Mouse (Mus musculus): ENCODE measurements around the gene Actr2. TPM values are rescaled to one million over a fixed set of nuclear protein-coding genes. Genes with fewer than 3 reads are reported as not detected.

Gene Actr2
- polyA plus RNA-seq, 1 experiment from 2014 or later, result 208 TPM

- H3K27me3 ChIP-seq (replicated peaks; ENCODE audit: control insufficient read depth, insufficient read depth, low read length), result no peaks in the 10 kb centered on the region
- whole genome bisulfite sequencing, result 90% methylated on average over 4 of the region's 4 CpGs
- no peak overlapping the region for H3K4me2 ChIP-seq (ENCODE audit: low read length)
- H3K27ac ChIP-seq (ENCODE audit: low read length), result no peak overlapping the region
- no peaks in the 10 kb centered on the region for H3K36me3 ChIP-seq (ENCODE audit: control insufficient read depth, insufficient read depth)
- H3K4me3 ChIP-seq (replicated peaks; ENCODE audit: low read length), result no peak overlapping the region
- no peaks in the 10 kb centered on the region for H3K4me1 ChIP-seq (replicated peaks; ENCODE audit: control insufficient read depth, insufficient read depth, low read length)
- ATAC-seq, result no peak
- H3K9ac ChIP-seq (replicated peaks; ENCODE audit: low read depth, low read length), result no peak overlapping the region
- 0 out of 2 replicates have a peak, but pooled peaks cover 2% of the 10 kb centered on the region for H3K9me3 ChIP-seq (ENCODE audit: control insufficient read depth, low read length)
These were observed 83.7 kb downstream of the Actr2 start for GRCm38 (mm10) chr11:20029014-20029413.

- 90% methylated on average over 6 of the region's 6 CpGs for WGBS
- H3K9me3 ChIP-seq (ENCODE audit: control insufficient read depth, low read length), result 0 out of 2 replicates have a peak, but pooled peaks cover 2% of the 10 kb centered on the region
- H3K4me2 ChIP-seq (ENCODE audit: low read length), result no peak overlapping the region
- no peak overlapping the region for H3K27ac ChIP-seq (ENCODE audit: low read length)
- H3K4me3 ChIP-seq (replicated peaks; ENCODE audit: low read length), result no peak overlapping the region
- H3K9ac ChIP-seq (replicated peaks; ENCODE audit: low read depth, low read length), result no peak overlapping the region
- no peaks in the 10 kb centered on the region for H3K27me3 ChIP-seq (replicated peaks; ENCODE audit: control insufficient read depth, insufficient read depth, low read length)
- no peak for ATAC-seq
- H3K36me3 ChIP-seq (ENCODE audit: control insufficient read depth, insufficient read depth), result no peaks in the 10 kb centered on the region
- H3K4me1 ChIP-seq (replicated peaks; ENCODE audit: control insufficient read depth, insufficient read depth, low read length), result no peaks in the 10 kb centered on the region
These were observed 84.3 kb downstream of the Actr2 start for GRCm38 (mm10) chr11:20028396-20028795.

GRCm38 (mm10) chr11:20027719-20028118 lies 85.0 kb downstream of the Actr2 start:
- Histone ChIP-seq H3K4me3 (replicated peaks; ENCODE audit: low read length) (no peak overlapping the region), H3K27ac (ENCODE audit: low read length) (no peak overlapping the region), H3K4me2 (ENCODE audit: low read length) (no peak overlapping the region), H3K9me3 (ENCODE audit: control insufficient read depth, low read length) (0 out of 2 replicates have a peak, but pooled peaks cover 2% of the 10 kb centered on the region), H3K27me3 (replicated peaks; ENCODE audit: control insufficient read depth, insufficient read depth, low read length) (no peaks in the 10 kb centered on the region), H3K36me3 (ENCODE audit: control insufficient read depth, insufficient read depth) (no peaks in the 10 kb centered on the region), H3K9ac (replicated peaks; ENCODE audit: low read depth, low read length) (no peak overlapping the region), H3K4me1 (replicated peaks; ENCODE audit: control insufficient read depth, insufficient read depth, low read length) (no peaks in the 10 kb centered on the region)
- 74% methylated on average over 9 of the region's 9 CpGs for WGBS
- no peak for ATAC-seq

DNA sequence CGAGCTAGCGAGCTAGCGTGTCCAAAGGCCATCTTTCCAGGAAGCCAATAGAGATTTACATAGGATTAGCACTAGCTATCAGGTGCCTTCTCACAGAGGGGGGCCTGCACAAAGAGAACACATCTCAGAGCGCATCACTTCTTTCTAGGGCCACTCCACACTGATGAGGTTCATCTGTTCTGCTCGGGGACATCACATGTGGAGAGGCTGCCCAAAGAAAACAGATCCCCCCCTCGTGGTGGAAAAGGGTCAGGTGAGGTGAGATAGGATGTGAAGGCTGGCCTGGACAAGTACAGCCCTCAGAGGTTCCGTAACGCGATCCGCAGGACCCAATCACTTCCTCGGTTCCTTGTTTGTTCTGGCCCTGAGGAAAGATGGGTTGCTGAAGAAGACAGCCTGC lies 86.8 kb downstream of the Actr2 start:
- Histone ChIP-seq H3K27ac (ENCODE audit: low read length) (no peak overlapping the region), H3K9me3 (ENCODE audit: control insufficient read depth, low read length) (peaks cover 6% of the 10 kb centered on the region), H3K4me1 (replicated peaks; ENCODE audit: control insufficient read depth, insufficient read depth, low read length) (no peaks in the 10 kb centered on the region), H3K27me3 (replicated peaks; ENCODE audit: control insufficient read depth, insufficient read depth, low read length) (no peaks in the 10 kb centered on the region), H3K36me3 (ENCODE audit: control insufficient read depth, insufficient read depth) (peaks cover 8% of the 10 kb centered on the region), H3K9ac (replicated peaks; ENCODE audit: low read depth, low read length) (no peak overlapping the region), H3K4me3 (replicated peaks; ENCODE audit: low read length) (no peak overlapping the region), H3K4me2 (ENCODE audit: low read length) (no peak overlapping the region)
- ATAC-seq, result no peak
- 75% methylated on average over 11 of the region's 11 CpGs for WGBS

DNA sequence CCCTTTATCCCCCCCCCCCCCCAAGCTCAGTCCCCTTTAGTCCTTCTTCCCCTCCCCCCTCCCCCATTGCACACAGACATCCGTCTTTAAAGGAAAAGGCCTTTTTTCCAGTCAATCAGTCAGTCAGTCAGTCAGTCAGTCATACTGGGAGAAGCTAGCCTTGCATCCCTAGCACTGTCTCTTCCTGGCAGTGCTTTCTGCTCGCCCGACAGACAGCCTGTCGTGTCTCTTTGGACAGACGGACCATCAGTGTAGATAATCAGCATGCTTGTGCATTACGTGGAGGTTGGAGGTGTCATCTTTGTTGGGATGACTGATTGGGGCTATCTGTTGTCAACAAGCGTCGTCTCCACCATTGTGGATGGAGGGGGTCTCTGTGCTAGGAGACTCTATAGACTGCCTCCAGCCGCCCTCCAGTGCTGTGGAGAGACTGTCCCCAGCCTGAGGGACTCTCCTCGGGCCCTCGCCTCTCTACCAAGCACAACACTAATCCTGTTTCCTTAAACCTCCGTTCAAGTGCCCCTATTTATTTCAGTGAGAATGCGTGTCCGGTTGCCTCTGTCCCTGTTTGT lies 89.7 kb downstream of the Actr2 start:
- Histone ChIP-seq H3K27me3 (replicated peaks; ENCODE audit: control insufficient read depth, insufficient read depth, low read length) (no peaks in the 10 kb centered on the region), H3K27ac (ENCODE audit: low read length) (no peak overlapping the region), H3K9me3 (ENCODE audit: control insufficient read depth, low read length) (peaks cover 32% of the 10 kb centered on the region), H3K4me3 (replicated peaks; ENCODE audit: low read length) (no peak overlapping the region), H3K4me1 (replicated peaks; ENCODE audit: control insufficient read depth, insufficient read depth, low read length) (no peaks in the 10 kb centered on the region), H3K36me3 (ENCODE audit: control insufficient read depth, insufficient read depth) (peaks cover 37% of the 10 kb centered on the region), H3K4me2 (ENCODE audit: low read length) (no peak overlapping the region), H3K9ac (replicated peaks; ENCODE audit: low read depth, low read length) (no peak overlapping the region)
- no peak for ATAC-seq
- WGBS, result 91% methylated on average over 14 of the region's 14 CpGs

DNA sequence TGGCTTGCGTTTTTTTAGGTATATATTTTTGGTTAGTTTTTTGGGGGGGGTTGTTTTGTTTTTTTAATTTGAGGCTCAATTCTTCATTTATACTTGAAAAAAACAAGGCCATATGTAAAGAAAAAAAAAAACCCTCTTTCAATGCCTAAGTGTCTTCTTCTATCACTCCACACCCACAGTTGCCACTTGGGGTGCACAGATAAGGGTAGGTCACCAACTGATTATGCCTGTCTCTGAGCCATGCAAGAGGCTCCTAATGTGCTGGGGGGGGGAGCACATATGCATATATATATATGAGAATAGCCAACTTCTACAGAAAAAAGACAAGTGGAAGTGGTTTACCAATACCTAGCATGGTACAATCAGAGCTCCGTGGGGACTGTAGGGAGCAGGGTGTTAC lies 90.3 kb downstream of the Actr2 start:
- WGBS, result 93% methylated on average over 2 of the region's 2 CpGs
- Histone ChIP-seq H3K4me1 (replicated peaks; ENCODE audit: control insufficient read depth, insufficient read depth, low read length) (no peaks in the 10 kb centered on the region), H3K27me3 (replicated peaks; ENCODE audit: control insufficient read depth, insufficient read depth, low read length) (no peaks in the 10 kb centered on the region), H3K36me3 (ENCODE audit: control insufficient read depth, insufficient read depth) (peaks cover 41% of the 10 kb centered on the region), H3K4me2 (ENCODE audit: low read length) (no peak overlapping the region), H3K9ac (replicated peaks; ENCODE audit: low read depth, low read length) (no peak overlapping the region), H3K9me3 (ENCODE audit: control insufficient read depth, low read length) (peaks cover 32% of the 10 kb centered on the region), H3K27ac (ENCODE audit: low read length) (no peak overlapping the region), H3K4me3 (replicated peaks; ENCODE audit: low read length) (no peak overlapping the region)
- no peak for ATAC-seq

DNA sequence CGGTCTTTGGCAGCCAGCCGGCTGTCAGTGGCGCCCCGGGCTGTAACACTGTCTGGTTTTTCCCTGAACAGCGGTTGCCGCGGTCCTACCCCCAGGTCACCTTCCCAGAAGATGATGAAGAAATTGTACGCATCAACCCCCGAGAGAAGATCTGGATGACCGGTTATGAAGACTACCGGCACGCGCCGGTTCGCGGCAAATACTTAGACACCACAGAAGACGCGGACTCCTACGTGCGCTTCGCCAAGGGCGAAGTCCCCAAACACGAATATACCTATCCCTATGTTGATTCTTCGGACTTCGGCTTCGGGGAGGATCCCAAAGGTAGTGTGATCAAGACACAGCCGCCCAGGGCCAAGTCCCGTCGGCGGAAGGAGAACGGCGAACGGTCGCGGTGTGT lies 92.0 kb downstream of the Actr2 start:
- Histone ChIP-seq H3K36me3 (ENCODE audit: control insufficient read depth, insufficient read depth) (peaks cover 45% of the 10 kb centered on the region), H3K4me3 (replicated peaks; ENCODE audit: low read length) (no peak overlapping the region), H3K27me3 (replicated peaks; ENCODE audit: control insufficient read depth, insufficient read depth, low read length) (no peaks in the 10 kb centered on the region), H3K4me1 (replicated peaks; ENCODE audit: control insufficient read depth, insufficient read depth, low read length) (no peaks in the 10 kb centered on the region), H3K27ac (ENCODE audit: low read length) (no peak overlapping the region), H3K9me3 (ENCODE audit: control insufficient read depth, low read length) (peaks cover 32% of the 10 kb centered on the region), H3K4me2 (ENCODE audit: low read length) (no peak overlapping the region), H3K9ac (replicated peaks; ENCODE audit: low read depth, low read length) (no peak overlapping the region)
- no peak for ATAC-seq
- WGBS, result 98% methylated on average over 35 of the region's 35 CpGs

GRCm38 (mm10) chr11:20018905-20019304 lies 93.8 kb downstream of the Actr2 start:
- no peak for ATAC-seq
- Histone ChIP-seq H3K27ac (ENCODE audit: low read length) (no peak overlapping the region), H3K36me3 (ENCODE audit: control insufficient read depth, insufficient read depth) (peaks cover 45% of the 10 kb centered on the region), H3K9me3 (ENCODE audit: control insufficient read depth, low read length) (peaks cover 32% of the 10 kb centered on the region), H3K4me1 (replicated peaks; ENCODE audit: control insufficient read depth, insufficient read depth, low read length) (no peaks in the 10 kb centered on the region), H3K4me3 (replicated peaks; ENCODE audit: low read length) (no peak overlapping the region), H3K27me3 (replicated peaks; ENCODE audit: control insufficient read depth, insufficient read depth, low read length) (no peaks in the 10 kb centered on the region), H3K9ac (replicated peaks; ENCODE audit: low read depth, low read length) (no peak overlapping the region), H3K4me2 (ENCODE audit: low read length) (no peak overlapping the region)
- WGBS, result 100% methylated on average over 2 of the region's 2 CpGs

DNA sequence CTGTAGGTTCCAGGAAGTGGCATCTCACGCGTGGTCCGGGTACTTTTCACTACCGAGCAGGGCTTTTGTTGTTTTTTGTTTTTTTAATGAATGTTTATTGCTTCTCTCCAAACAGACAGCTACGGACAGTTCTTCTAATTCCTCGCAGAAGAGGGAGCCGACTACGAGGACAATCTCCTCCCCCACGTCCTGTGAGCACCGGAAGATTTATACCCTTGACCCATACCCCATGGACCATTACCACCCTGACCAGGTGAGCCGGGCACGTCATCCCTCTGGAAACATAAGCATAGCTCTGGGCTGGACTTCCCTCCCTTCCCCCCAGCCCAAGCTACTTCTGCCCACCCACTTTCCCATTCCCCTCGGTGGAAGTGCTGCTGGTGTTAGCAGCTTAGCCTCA lies 94.8 kb downstream of the Actr2 start:
- Histone ChIP-seq H3K27ac (ENCODE audit: low read length) (no peak overlapping the region), H3K36me3 (ENCODE audit: control insufficient read depth, insufficient read depth) (peaks cover 45% of the 10 kb centered on the region), H3K9ac (replicated peaks; ENCODE audit: low read depth, low read length) (no peak overlapping the region), H3K9me3 (ENCODE audit: control insufficient read depth, low read length) (peaks cover 32% of the 10 kb centered on the region), H3K4me1 (replicated peaks; ENCODE audit: control insufficient read depth, insufficient read depth, low read length) (no peaks in the 10 kb centered on the region), H3K4me2 (ENCODE audit: low read length) (no peak overlapping the region), H3K4me3 (replicated peaks; ENCODE audit: low read length) (no peak overlapping the region), H3K27me3 (replicated peaks; ENCODE audit: control insufficient read depth, insufficient read depth, low read length) (no peaks in the 10 kb centered on the region)
- ATAC-seq, result no peak
- WGBS, result 96% methylated on average over 13 of the region's 13 CpGs

DNA sequence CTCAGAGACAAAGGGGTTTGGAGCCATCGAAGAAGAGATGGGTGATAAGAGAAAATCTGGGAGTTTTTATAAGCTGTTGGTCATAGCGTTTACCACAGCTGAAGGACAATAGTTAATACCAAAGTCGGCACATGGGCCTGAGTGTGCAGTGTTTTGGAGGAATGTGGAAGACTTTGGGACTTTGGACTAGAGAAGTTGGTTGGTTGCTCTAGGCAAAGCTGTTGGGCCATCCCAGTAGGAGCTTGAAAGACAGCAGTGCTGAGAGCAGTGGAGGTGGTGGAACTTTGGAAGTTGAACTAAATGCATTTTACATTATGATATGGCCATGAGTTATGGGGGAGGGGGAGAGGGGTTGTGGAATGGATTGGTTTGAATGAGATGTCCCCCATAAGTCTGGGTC lies 99.3 kb downstream of the Actr2 start:
- Histone ChIP-seq H3K9ac (replicated peaks; ENCODE audit: low read depth, low read length) (no peak overlapping the region), H3K4me3 (replicated peaks; ENCODE audit: low read length) (no peak overlapping the region), H3K4me2 (ENCODE audit: low read length) (no peak overlapping the region), H3K9me3 (ENCODE audit: control insufficient read depth, low read length) (peaks cover 4% of the 10 kb centered on the region), H3K4me1 (replicated peaks; ENCODE audit: control insufficient read depth, insufficient read depth, low read length) (peaks cover 6% of the 10 kb centered on the region; the same call in 1 of the 2 replicates), H3K27ac (ENCODE audit: low read length) (no peak overlapping the region), H3K36me3 (ENCODE audit: control insufficient read depth, insufficient read depth) (peaks cover 17% of the 10 kb centered on the region), H3K27me3 (replicated peaks; ENCODE audit: control insufficient read depth, insufficient read depth, low read length) (no peaks in the 10 kb centered on the region)
- WGBS, result 97% methylated on average over 3 of the region's 3 CpGs
- ATAC-seq, result no peak

Measured in forebrain, embryonic 16.5 days (tissue).